Mouse (Mus musculus) neural tube, embryonic 10.5 days (tissue): Measurements from ENCODE around the gene BC028528.
"Not testable (repeated sequence)": the region's sequence is repeated elsewhere in the genome, so short reads cannot be mapped to it uniquely, and the experiment has no call there.

ENCODE experiments used
- DNase-seq: peaks from one replicate; pipeline ENCODE4 v3.0.0-alpha.2; 2017; ENCODE audit warnings: low spot score; ENCODE audit errors: extremely low spot score

BC028528 gene

GRCm38 (mm10) chr3:95879063-95879462 lies 12.7 kb downstream of the BC028528 start:
- no peak for DNase-seq

- DNase-seq = no peak
Observed at GRCm38 (mm10) chr3:95872048-95872447, 19.8 kb downstream of the BC028528 start.

- peak; percentile 83 for DNase-seq
Observed at GRCm38 (mm10) chr3:95871392-95871867, 20.4 kb downstream of the BC028528 start, which contains the start of gene Mrps21. TSS of gene Mrps21 (minus strand) at chr3:95871519.

DNA sequence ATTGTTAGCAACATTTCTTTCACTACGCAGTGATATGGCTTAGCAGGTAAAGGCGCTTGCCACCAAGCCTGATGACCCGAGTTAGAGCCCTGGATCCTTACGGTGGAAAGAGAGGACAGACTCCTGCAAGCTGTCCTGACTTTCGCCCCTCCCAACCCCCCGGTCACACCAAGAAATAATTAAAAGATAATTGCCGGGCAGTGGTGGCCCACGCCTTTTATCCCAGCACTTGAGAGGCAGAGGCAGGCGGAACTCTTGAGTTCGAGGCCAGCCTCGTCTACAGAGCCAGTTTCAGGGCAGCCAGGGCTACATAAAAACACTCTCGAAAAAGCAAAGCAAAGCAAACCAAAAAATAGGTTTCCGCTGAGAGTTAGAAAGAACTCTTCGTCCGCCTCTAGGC lies 20.8 kb downstream of the BC028528 start:
- no peak for DNase-seq

DNA sequence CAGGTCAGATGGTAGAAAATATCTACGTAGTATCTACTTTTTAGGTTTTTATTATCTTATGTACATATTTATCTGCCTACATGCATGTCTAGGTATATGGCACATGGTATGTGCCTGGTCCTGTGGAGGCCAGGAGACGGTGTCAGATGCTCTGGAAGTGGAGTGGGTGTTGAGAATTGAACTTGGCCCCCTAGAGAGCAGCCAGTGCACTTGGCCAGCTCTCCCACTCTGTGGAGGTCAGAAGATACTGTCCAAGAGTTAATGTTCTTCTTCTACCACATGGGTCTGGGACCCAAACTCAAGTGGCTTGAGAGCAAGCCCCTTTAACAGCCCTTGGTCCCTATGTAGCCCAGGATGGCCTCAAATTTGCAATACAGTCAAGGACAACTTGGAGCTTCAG lies 24.4 kb downstream of the BC028528 start:
- no peak for DNase-seq

DNA sequence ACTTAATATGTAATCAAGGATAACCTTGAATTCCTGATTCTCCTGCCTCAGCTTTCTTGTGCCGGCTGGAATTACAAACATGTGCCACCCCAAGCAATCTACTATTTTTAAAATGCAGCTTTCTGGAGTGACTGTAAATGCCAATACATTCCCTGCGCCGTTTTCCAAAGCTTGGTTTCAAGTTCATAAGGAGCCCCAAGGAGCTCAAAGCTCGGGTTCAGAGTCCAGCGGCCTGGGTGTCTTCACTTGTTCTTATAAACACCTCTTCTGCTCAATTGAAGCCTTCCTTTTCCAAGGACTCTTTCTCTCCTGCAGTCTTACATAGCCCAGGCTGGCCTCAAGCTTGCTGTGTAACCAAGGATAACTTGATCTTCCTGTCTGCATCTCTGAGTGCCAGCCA lies 25.7 kb downstream of the BC028528 start:
- DNase-seq = no peak

- no peak for DNase-seq
Observed at GRCm38 (mm10) chr3:95865571-95865970, 26.2 kb downstream of the BC028528 start.

DNA sequence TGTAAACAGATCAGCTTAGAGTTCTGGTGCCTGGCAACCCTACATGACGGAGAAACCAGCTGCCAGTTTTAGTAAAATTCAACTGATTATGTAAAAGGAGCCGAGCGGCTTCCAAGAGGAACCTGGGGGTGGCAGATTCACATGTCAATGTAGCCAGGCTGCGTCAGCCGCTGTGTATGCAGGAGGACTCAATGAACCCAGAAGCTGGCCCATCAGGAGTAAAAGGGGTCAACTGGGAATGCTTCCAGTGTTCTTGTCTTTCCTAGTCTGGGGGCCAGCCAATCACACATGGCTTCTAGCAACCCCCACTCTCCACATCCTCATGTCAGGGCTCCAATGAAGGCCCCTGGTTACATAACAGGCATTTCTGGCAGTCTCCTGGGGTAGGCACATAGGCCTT lies 26.8 kb downstream of the BC028528 start:
- no peak for DNase-seq

GRCm38 (mm10) chr3:95863578-95863977 lies 28.2 kb downstream of the BC028528 start:
- no peak for DNase-seq

DNA sequence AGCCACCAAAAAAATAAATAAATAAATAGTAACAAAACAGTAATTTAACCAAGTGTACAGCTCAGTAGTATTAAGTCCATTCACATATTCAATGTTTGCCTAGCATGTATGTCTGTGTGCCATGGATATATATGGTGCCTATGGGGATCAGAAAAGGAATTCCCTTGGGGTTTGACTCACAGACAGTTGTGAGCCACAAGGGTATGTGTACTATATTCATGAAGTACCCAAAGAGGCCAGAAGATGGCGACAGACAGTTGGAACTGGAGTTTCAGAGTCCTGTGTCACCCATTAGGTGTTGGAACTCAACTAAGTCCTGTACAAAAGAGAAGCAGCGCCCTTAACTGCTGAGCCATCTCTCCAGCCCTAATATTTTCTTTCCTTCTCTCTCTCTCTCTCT lies 30.0 kb downstream of the BC028528 start:
- DNase-seq = peak; percentile 51

- no peak for DNase-seq
Observed at GRCm38 (mm10) chr3:95861216-95861615, 30.6 kb downstream of the BC028528 start.

DNA sequence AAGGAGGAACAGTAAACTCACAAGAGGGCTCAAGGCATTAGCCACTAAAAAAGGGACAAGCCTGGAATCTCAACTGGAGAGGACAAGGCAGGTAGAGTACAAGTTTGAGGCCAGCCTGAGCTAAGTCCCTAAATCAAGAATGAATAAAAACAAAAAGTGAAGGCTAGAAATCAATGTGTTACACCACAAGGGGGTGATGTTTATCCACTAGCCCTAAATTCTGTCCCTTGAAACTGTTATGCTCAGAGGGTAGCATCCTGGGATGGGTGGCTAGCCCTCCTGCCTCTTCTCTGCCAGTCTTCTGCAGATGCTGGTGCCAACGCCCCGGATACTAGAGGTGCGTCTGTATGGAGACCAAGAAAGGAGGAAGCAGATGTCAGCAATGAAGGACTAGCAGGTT lies 31.5 kb downstream of the BC028528 start:
- no peak for DNase-seq

DNA sequence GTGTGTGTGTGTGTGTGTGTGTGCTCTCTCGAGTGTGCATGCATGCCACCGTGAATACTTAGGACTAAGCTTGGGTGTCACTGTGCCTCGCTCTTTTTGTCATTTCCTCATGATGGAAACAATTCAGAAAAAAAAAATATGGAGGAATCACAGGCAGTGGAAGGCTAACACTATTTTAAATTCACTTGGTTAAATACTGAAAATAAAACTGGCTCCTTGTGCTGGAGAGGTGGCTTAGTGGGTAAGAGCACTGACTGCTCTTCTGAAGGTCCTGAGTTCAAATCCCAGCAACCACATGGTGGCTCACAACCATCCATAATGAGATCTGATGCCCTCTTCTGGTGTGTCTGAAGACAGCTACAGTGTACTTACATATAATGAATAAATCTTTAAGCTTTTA lies 33.5 kb downstream of the BC028528 start:
- not testable (repeated sequence) for DNase-seq

DNA sequence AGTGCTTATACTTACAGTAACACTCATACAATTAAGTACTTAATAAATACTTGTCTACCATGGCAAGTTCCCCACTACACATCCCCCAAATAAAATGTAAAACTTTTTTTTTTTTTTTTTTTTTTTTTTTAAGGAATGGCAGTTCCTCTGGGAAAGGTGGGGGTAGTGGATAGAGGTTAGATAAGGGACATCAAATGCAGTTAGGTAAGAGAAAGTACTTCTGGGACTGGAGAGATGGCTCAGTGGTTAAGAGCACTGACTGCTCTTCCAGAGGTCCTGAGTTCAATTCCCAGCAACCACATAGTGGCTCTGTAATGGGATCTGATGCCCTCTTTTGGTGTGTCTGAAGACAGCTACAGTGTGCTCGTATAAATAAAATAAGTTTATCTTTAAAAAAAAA lies 34.8 kb downstream of the BC028528 start:
- DNase-seq = not testable (repeated sequence)

GRCm38 (mm10) chr3:95856115-95856514 lies 35.7 kb downstream of the BC028528 start:
- no peak for DNase-seq

- peak; percentile 90 for DNase-seq
Observed at GRCm38 (mm10) chr3:95855502-95856089, 36.2 kb downstream of the BC028528 start, which contains the start of gene Prpf3. TSS of gene Prpf3 (minus strand) at chr3:95855885.

DNA sequence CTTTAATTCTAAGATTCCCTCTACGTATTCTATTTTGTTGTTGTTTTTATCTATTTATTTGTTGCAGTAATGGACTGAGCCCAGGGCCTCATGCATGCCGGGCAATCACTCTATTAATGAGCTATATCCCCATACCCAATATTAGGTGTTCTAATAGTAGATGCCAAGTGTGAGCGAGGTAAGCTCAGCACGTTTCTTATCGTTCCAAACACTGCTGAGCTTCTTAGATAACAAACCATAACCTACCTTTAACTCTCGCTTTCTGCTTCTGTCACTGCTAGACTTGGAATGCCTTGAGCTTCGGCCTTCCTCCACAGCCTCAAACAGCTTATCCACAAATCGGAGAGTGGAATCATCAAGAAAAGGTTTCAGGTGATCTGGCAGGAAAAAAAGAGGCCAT lies 40.5 kb downstream of the BC028528 start:
- no peak for DNase-seq

DNA sequence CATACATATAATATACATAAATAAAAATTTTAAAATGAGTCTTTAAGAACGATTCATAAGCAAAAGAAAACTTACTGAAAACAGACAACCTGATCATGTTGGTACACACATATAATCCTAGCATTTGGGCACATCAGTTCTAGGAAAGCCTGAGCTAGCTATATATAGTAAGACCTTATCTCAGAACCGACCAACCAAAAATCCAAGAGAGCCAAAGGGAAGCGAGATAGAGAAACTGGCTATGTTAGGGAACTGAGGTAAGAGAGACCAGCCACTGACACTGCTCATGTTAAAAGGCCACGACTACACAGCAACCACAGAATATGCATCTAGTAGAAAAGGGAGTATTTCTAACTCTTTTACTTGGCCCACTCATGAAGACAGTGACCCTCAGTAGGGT lies 41.2 kb downstream of the BC028528 start:
- DNase-seq = no peak

DNA sequence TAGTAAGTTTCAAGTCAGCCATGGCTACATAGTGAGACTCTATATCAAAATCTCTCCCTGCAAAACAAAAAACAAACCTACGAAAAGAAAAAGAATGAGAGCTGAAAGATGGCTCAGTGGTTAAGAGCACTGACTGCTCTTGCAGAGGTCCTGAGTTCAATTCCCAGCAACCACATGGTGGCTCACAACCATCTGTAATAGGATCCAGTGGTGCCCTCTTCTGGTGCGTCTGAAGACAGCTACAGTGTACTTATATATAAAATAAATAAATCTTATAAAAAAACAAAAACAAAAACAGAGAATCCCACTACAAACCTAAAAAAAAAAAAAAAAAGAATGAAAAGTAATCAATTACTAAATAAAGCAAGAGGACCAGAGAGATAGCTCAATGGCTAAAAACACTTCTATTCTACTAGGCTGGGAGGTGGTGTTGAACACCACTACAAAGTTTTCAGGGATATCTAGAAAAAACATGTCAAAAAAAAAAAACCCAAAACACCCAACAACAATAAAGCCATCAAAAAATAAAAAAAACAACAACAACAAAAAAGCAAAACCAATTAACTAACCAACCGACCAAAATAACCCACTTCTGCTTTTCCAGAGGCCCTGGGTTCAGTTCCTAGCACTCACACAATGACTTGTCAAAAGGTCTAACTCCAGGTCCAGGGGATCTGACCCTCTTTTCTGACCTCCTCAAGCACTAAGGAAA lies 49.1 kb downstream of the BC028528 start:
- no peak for DNase-seq

DNA sequence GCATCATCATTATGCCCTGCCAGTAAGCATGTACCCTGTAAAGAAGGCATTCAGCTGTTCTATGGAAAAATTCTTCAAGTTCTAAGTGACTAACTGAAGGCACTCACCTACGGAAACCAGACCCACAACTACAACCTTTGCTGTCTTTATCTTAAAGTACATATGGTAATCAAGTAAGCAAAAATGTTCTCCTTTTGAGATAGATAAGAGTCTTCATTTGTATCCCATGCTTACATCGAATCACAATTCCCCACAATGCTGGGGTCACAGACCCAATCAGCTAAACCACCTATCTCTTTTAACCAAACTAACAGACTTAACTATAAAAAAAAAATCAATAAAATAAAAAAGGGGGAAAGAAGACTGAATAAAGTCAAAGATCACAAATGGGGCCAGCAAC lies 52.6 kb downstream of the BC028528 start:
- no peak for DNase-seq
